Mouse (Mus musculus): Measurements from ENCODE around the gene Chmp2a. TPM values are rescaled to one million over a fixed set of nuclear protein-coding genes. Genes with fewer than 3 reads are reported as not detected.
A peak's percentile ranks its signal among the peaks of the same experiment; 100 is the strongest.

Gene Chmp2a
- polyA plus RNA-seq, 1 experiment, result 159 TPM

- no peaks in the 10 kb centered on the region for H3K27me3 ChIP-seq (ENCODE audit: control insufficient read depth, insufficient read depth, low read length, poor library complexity, severe bottlenecking)
- H3K27ac ChIP-seq (ENCODE audit: insufficient read depth, low read length), result no peak overlapping the region
- H3K9ac ChIP-seq (ENCODE audit: low read depth, poor library complexity, severe bottlenecking), result peak overlapping the region; percentile 59
Observed at GRCm38 (mm10) chr7:13043445-13044253, 9.0 kb upstream of the Chmp2a start.

GRCm38 (mm10) chr7:13043120-13043444, 8.5 kb upstream of the Chmp2a start:
- Histone ChIP-seq H3K4me3 (ENCODE audit: low read depth, low read length) (peak overlapping the region; percentile 76), H3K9ac (ENCODE audit: low read depth, poor library complexity, severe bottlenecking) (peak overlapping the region; percentile 59), H3K9me3 (replicated peaks; ENCODE audit: control insufficient read depth, insufficient read depth, low read length, poor library complexity, severe bottlenecking) (no peaks in the 10 kb centered on the region), H3K36me3 (ENCODE audit: control insufficient read depth, insufficient read depth, low read length, poor library complexity, severe bottlenecking) (no peaks in the 10 kb centered on the region), H3K4me1 (ENCODE audit: control insufficient read depth, insufficient read depth, low read length) (no peaks in the 10 kb centered on the region), H3K27me3 (ENCODE audit: control insufficient read depth, insufficient read depth, low read length, poor library complexity, severe bottlenecking) (no peaks in the 10 kb centered on the region), H3K27ac (ENCODE audit: insufficient read depth, low read length) (no peak overlapping the region)
- TF ChIP-seq POLR2A (IDR thresholded peaks at IDR 0.05; ENCODE audit: insufficient read depth, low read length) (no peak), EP300 (IDR thresholded peaks at IDR 0.05; ENCODE audit: insufficient read depth, low read depth, low read length) (no peak), CTCF (IDR thresholded peaks at IDR 0.05; ENCODE audit: low read depth, low read length) (no peak)

More at GRCm38 (mm10) chr7:13043445-13044253, 9.0 kb upstream of the Chmp2a start:
- 0 out of 2 replicates have a peak, but pooled peaks have one; percentile 12 for TF ChIP-seq EP300 (IDR thresholded peaks at IDR 0.05; ENCODE audit: insufficient read depth, low read depth, low read length)
- TF ChIP-seq CTCF (IDR thresholded peaks at IDR 0.05; ENCODE audit: low read depth, low read length), result no peak
- no peak for TF ChIP-seq POLR2A (IDR thresholded peaks at IDR 0.05; ENCODE audit: insufficient read depth, low read length)
- Histone ChIP-seq H3K36me3 (ENCODE audit: control insufficient read depth, insufficient read depth, low read length, poor library complexity, severe bottlenecking) (no peaks in the 10 kb centered on the region), H3K4me3 (ENCODE audit: low read depth, low read length) (peak overlapping the region; percentile 76), H3K9me3 (replicated peaks; ENCODE audit: control insufficient read depth, insufficient read depth, low read length, poor library complexity, severe bottlenecking) (no peaks in the 10 kb centered on the region), H3K4me1 (ENCODE audit: control insufficient read depth, insufficient read depth, low read length) (no peaks in the 10 kb centered on the region)

DNA sequence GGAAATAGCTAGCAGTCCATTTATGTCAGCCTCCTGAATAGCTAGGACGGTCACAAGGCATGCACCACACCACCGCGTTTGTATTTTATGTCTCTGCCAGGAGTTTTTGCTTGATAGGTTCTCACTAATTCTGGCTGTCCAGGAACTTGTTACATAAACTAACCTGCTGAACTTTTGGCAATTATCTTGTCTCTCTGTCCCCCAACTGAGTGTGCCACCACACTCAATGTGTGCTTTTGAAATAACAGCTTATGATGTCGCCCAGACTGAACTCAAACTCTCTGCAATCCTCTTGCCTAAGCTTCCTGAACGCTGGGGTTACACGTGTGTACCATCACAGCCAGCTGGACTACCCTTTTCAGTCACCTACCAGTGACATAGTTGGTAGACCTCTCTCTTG, 7.9 kb upstream of the Chmp2a start:
- H3K27ac ChIP-seq (ENCODE audit: insufficient read depth, low read length), result no peak overlapping the region
- no peak overlapping the region for H3K4me3 ChIP-seq (ENCODE audit: low read depth, low read length)
- TF ChIP-seq POLR2A (IDR thresholded peaks at IDR 0.05; ENCODE audit: insufficient read depth, low read length) (no peak), CTCF (IDR thresholded peaks at IDR 0.05; ENCODE audit: low read depth, low read length) (no peak), EP300 (IDR thresholded peaks at IDR 0.05; ENCODE audit: insufficient read depth, low read depth, low read length) (no peak)
- no peaks in the 10 kb centered on the region for H3K9me3 ChIP-seq (replicated peaks; ENCODE audit: control insufficient read depth, insufficient read depth, low read length, poor library complexity, severe bottlenecking)
- no peaks in the 10 kb centered on the region for H3K36me3 ChIP-seq (ENCODE audit: control insufficient read depth, insufficient read depth, low read length, poor library complexity, severe bottlenecking)
- H3K4me1 ChIP-seq (ENCODE audit: control insufficient read depth, insufficient read depth, low read length), result no peaks in the 10 kb centered on the region
- H3K27me3 ChIP-seq (ENCODE audit: control insufficient read depth, insufficient read depth, low read length, poor library complexity, severe bottlenecking), result no peaks in the 10 kb centered on the region
- no peak overlapping the region for H3K9ac ChIP-seq (ENCODE audit: low read depth, poor library complexity, severe bottlenecking)

DNA sequence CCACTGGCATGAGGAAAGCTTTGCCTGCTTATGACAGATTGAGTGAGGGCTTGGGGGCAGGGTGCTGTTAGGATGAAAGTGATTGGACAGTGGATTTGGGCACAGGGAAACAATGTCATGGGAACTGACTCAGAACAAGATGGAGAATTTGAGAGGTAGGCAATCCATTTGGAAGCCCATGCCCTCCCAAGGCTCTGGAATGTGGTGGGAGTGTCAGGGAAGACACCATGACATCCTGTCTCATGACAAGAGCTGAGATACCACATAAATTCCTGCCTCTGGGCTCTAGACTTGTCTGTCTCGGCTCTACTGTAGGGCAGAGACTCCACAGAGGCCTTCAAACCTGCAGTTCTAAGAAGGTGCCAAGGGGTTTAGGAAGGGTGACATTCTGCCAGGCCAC, 6.6 kb upstream of the Chmp2a start:
- Histone ChIP-seq H3K9me3 (replicated peaks; ENCODE audit: control insufficient read depth, insufficient read depth, low read length, poor library complexity, severe bottlenecking) (no peaks in the 10 kb centered on the region), H3K4me1 (ENCODE audit: control insufficient read depth, insufficient read depth, low read length) (no peaks in the 10 kb centered on the region), H3K36me3 (ENCODE audit: control insufficient read depth, insufficient read depth, low read length, poor library complexity, severe bottlenecking) (no peaks in the 10 kb centered on the region), H3K9ac (ENCODE audit: low read depth, poor library complexity, severe bottlenecking) (no peak overlapping the region), H3K27me3 (ENCODE audit: control insufficient read depth, insufficient read depth, low read length, poor library complexity, severe bottlenecking) (no peaks in the 10 kb centered on the region), H3K27ac (ENCODE audit: insufficient read depth, low read length) (no peak overlapping the region), H3K4me3 (ENCODE audit: low read depth, low read length) (no peak overlapping the region)
- no peak for TF ChIP-seq CTCF (IDR thresholded peaks at IDR 0.05; ENCODE audit: low read depth, low read length)
- no peak for TF ChIP-seq POLR2A (IDR thresholded peaks at IDR 0.05; ENCODE audit: insufficient read depth, low read length)
- no peak for TF ChIP-seq EP300 (IDR thresholded peaks at IDR 0.05; ENCODE audit: insufficient read depth, low read depth, low read length)

- Histone ChIP-seq H3K9ac (ENCODE audit: low read depth, poor library complexity, severe bottlenecking) (peak overlapping the region; percentile 78), H3K4me3 (ENCODE audit: low read depth, low read length) (peak overlapping the region; percentile 82), H3K27me3 (ENCODE audit: control insufficient read depth, insufficient read depth, low read length, poor library complexity, severe bottlenecking) (no peaks in the 10 kb centered on the region), H3K36me3 (ENCODE audit: control insufficient read depth, insufficient read depth, low read length, poor library complexity, severe bottlenecking) (peaks cover 9% of the 10 kb centered on the region; the same call in 1 of the 2 replicates), H3K9me3 (replicated peaks; ENCODE audit: control insufficient read depth, insufficient read depth, low read length, poor library complexity, severe bottlenecking) (no peaks in the 10 kb centered on the region), H3K4me1 (ENCODE audit: control insufficient read depth, insufficient read depth, low read length) (no peaks in the 10 kb centered on the region), H3K27ac (ENCODE audit: insufficient read depth, low read length) (peak overlapping the region; percentile 82; the same call in 1 of the 2 replicates)
- TF ChIP-seq EP300 (IDR thresholded peaks at IDR 0.05; ENCODE audit: insufficient read depth, low read depth, low read length), result no peak
Observed at GRCm38 (mm10) chr7:13039181-13039580, 4.6 kb upstream of the Chmp2a start.

GRCm38 (mm10) chr7:13038621-13039169, 4.1 kb upstream of the Chmp2a start:
- peak overlapping the region; percentile 82 for H3K27ac ChIP-seq (ENCODE audit: insufficient read depth, low read length)
- no peaks in the 10 kb centered on the region for H3K4me1 ChIP-seq (ENCODE audit: control insufficient read depth, insufficient read depth, low read length)
- TF ChIP-seq EP300 (IDR thresholded peaks at IDR 0.05; ENCODE audit: insufficient read depth, low read depth, low read length), result no peak
- TF ChIP-seq POLR2A (IDR thresholded peaks at IDR 0.05; ENCODE audit: insufficient read depth, low read length), result no peak
- no peak for TF ChIP-seq CTCF (IDR thresholded peaks at IDR 0.05; ENCODE audit: low read depth, low read length)
- H3K9ac ChIP-seq (ENCODE audit: low read depth, poor library complexity, severe bottlenecking), result peak overlapping the region; percentile 78
- H3K36me3 ChIP-seq (ENCODE audit: control insufficient read depth, insufficient read depth, low read length, poor library complexity, severe bottlenecking), result peaks cover 9% of the 10 kb centered on the region; the same call in 1 of the 2 replicates
- H3K4me3 ChIP-seq (ENCODE audit: low read depth, low read length), result peak overlapping the region; percentile 82
- H3K27me3 ChIP-seq (ENCODE audit: control insufficient read depth, insufficient read depth, low read length, poor library complexity, severe bottlenecking), result no peaks in the 10 kb centered on the region
- no peaks in the 10 kb centered on the region for H3K9me3 ChIP-seq (replicated peaks; ENCODE audit: control insufficient read depth, insufficient read depth, low read length, poor library complexity, severe bottlenecking)
